In the genomic region with DNA sequence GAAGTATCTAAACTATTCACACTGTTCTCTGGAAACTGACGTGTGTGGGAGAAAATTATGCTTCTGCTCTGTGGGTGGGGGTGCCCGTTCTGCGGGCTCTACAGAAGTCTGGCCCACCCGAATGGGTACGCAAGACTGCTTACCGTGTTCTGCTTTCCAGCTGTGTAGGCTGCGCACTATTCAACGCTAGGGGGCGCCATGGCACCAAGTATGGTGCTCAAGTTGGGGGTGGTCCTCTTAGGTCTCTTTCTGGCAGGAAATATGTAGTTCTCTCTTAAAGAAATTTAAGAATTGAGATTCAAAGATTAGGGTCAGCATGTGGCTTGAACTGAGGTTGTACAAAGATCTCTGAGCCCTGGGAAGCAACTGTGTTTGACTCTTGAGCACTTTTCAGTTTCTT, we compare ENCODE assay signal across 10 mouse cellular contexts. TPM values are rescaled to one million over a fixed set of nuclear protein-coding genes. Genes with fewer than 3 reads are reported as not detected.
A peak's percentile ranks its signal among the peaks of the same experiment; 100 is the strongest.
DNase-seq lines count a peak whose midpoint lies in the region; ATAC-seq lines count a peak whose summit lies in the region.
"Had no signal": no experiment of that assay in that cellular context is flagged by ENCODE, and none has a peak within 500 bp of the region (broad histone marks: within the 10 kb centered on the region; RNA-seq: fewer than 3 reads in every experiment).

No protein-coding gene starts in this region.

- no peaks in the 10 kb centered on the region for H3K9me3 ChIP-seq in embryonic facial prominence, embryonic 11.5 days (replicated peaks; ENCODE audit: control insufficient read depth, low read length)
- H3K9me3 ChIP-seq: embryonic facial prominence, embryonic 12.5 days had no signal

- H3K27me3 ChIP-seq in embryonic facial prominence, embryonic 11.5 days (ENCODE audit: control insufficient read depth, insufficient read depth, low read length), result no peaks in the 10 kb centered on the region

- no peak overlapping the region for H3K9ac ChIP-seq in embryonic facial prominence, embryonic 11.5 days (replicated peaks; ENCODE audit: low read length)
- H3K9ac ChIP-seq: embryonic facial prominence, embryonic 12.5 days had no signal

- H3K4me1 ChIP-seq in embryonic facial prominence, embryonic 11.5 days (ENCODE audit: control insufficient read depth, insufficient read depth, low read length), result 0 out of 2 replicates have a peak, but pooled peaks cover 2% of the 10 kb centered on the region

- WGBS in embryonic facial prominence, embryonic 11.5 days, result 7% methylated on average over 9 of the region's 9 CpGs

- H3K27ac ChIP-seq in embryonic facial prominence, embryonic 11.5 days (replicated peaks; ENCODE audit: low read depth, low read length), result no peak overlapping the region
- H3K27ac ChIP-seq: embryonic facial prominence, embryonic 12.5 days; macrophage had no signal

- ATAC-seq in embryonic facial prominence, embryonic 11.5 days (replicated peaks; ENCODE audit: insufficient number of reproducible peaks, low FRiP score, low TSS enrichment, low read depth), result no peak

- no peak overlapping the region for H3K4me2 ChIP-seq in embryonic facial prominence, embryonic 11.5 days (ENCODE audit: low read depth, low read length)
- H3K4me2 ChIP-seq: embryonic facial prominence, embryonic 12.5 days had no signal

- no peak overlapping the region for H3K4me3 ChIP-seq in embryonic facial prominence, embryonic 11.5 days (ENCODE audit: low read depth, low read length)
- H3K4me3 ChIP-seq: embryonic facial prominence, embryonic 12.5 days had no signal

- H3K36me3 ChIP-seq in embryonic facial prominence, embryonic 11.5 days (replicated peaks; ENCODE audit: control insufficient read depth, insufficient read depth, low read depth, low read length), result no peaks in the 10 kb centered on the region
- H3K36me3 ChIP-seq: embryonic facial prominence, embryonic 12.5 days had no signal

- peak; percentile 68 for DNase-seq in gastrocnemius, adult 18-20 months (ENCODE audit: low spot score)
- no peak for DNase-seq in gastrocnemius, postnatal 25 days
- DNase-seq in 416B (ENCODE audit: low read depth), result peak; percentile 75
- peak; percentile 90 for DNase-seq in NIH3T3 (ENCODE audit: low read depth)
- peak; percentile 93 for DNase-seq in embryonic facial prominence, embryonic 11.5 days (ENCODE audit: low spot score)
- DNase-seq in layer of hippocampus, postnatal 14 days (ENCODE audit: low spot score in 2 of 2), result peak; percentile 53 to 67
- DNase-seq in mesoderm, embryonic 11.5 days (ENCODE audit: low read depth, low spot score), result peak; percentile 90
- DNase-seq in thymus, postnatal 25 days, result peak; percentile 82

RNA-seq across cellular contexts. Expression of gene Asap3, which starts 3.7 kb away (rescaled TPM):
- total RNA-seq in gastrocnemius, adult 18-20 months (2021), result 1 to 10 TPM; 1.4 to 1.5 TPM
- 1 to 10 TPM; 2.8 to 3.0 TPM for total RNA-seq in gastrocnemius, postnatal 25 days (2021)
- polyA plus RNA-seq in embryonic facial prominence, embryonic 11.5 days (2014; fragmentation: Nextera tagmentation; extraction: Ambion mirVana), result 2.8 and 2.9 TPM in 2 replicates
- 1 to 10 TPM; 5.1 to 6.0 TPM for total RNA-seq in layer of hippocampus, postnatal 14 days (2021)

RNA-seq across cellular contexts. Expression of gene E2f2, which starts 30.3 kb away (rescaled TPM):
- total RNA-seq in gastrocnemius, adult 18-20 months (2021), result under 1 TPM; 0.73 to 0.76 TPM
- total RNA-seq in gastrocnemius, postnatal 25 days (2021), result 1 to 10 TPM; 1.8 to 3.5 TPM
- polyA plus RNA-seq in embryonic facial prominence, embryonic 11.5 days (2014; fragmentation: Nextera tagmentation; extraction: Ambion mirVana), result 5.0 and 6.1 TPM in 2 replicates
- 1 to 10 TPM; 1.1 to 1.4 TPM for total RNA-seq in layer of hippocampus, postnatal 14 days (2021)

RNA-seq across cellular contexts. Expression of gene Tcea3, which starts 45.0 kb away (rescaled TPM):
- total RNA-seq in gastrocnemius, adult 18-20 months (2021), result 100 to 1,000 TPM; 379 to 395 TPM
- total RNA-seq in gastrocnemius, postnatal 25 days (2021), result 100 to 1,000 TPM; 234 to 298 TPM
- 1.3 and 1.4 TPM in 2 replicates for polyA plus RNA-seq in embryonic facial prominence, embryonic 11.5 days (2014; fragmentation: Nextera tagmentation; extraction: Ambion mirVana)
- total RNA-seq in layer of hippocampus, postnatal 14 days (2021), result under 1 TPM; 0.31 to 0.44 TPM
- polyA plus RNA-seq: macrophage had no signal

RNA-seq across cellular contexts. Expression of gene Id3, which starts 59.2 kb away (rescaled TPM):
- total RNA-seq in gastrocnemius, adult 18-20 months (2021), result 10 to 100 TPM; 13.7 to 24.1 TPM
- 10 to 100 TPM; 13.5 to 21.2 TPM for total RNA-seq in gastrocnemius, postnatal 25 days (2021)
- polyA plus RNA-seq in embryonic facial prominence, embryonic 11.5 days (2014; fragmentation: Nextera tagmentation; extraction: Ambion mirVana), result 608 and 653 TPM in 2 replicates
- 10 to 100 TPM; 77.9 to 91.6 TPM for total RNA-seq in layer of hippocampus, postnatal 14 days (2021)

Comparison
In these comparisons a context has a peak if more than half of its experiments do, and no peak if none do; other contexts are left out.
1. RNA of gene Tcea3, which starts 45.0 kb away (total RNA-seq): 379 to 395 TPM in gastrocnemius, adult 18-20 months and 234 to 298 TPM in gastrocnemius, postnatal 25 days; 0.31 to 0.44 TPM in layer of hippocampus, postnatal 14 days; every median in the first group is over 100 times any median in the second.